Mouse (Mus musculus) stomach, embryonic 15.5 days (tissue): ENCODE measurements around the gene Ran. TPM values are rescaled to one million over a fixed set of nuclear protein-coding genes. Genes with fewer than 3 reads are reported as not detected.
A peak's percentile ranks its signal among the peaks of the same experiment; 100 is the strongest.

ENCODE experiments used
- ATAC-seq: fragments of 200-750 bp; cut with Nextera tagmentation; 2 replicates; pipeline ENCODE4 v1.8.0; 2017; ENCODE audit warnings: low read depth, moderate number of reproducible peaks, moderate TSS enrichment; ENCODE audit not compliant: insufficient read depth, low FRiP score
- H3K27ac ChIP-seq: fragments of 300-500 bp; sonication (generic); 2 replicates; pipeline ENCODE4 v1.5.1; 2015; ENCODE audit warnings: mild to moderate bottlenecking, inconsistent platforms
- H3K27me3 ChIP-seq: fragments of 300-500 bp; sonication (generic); replicated peaks from 2 replicates; pipeline ENCODE4 v1.6.1; 2015; ENCODE audit warnings: inconsistent platforms
- H3K36me3 ChIP-seq: fragments of 300-500 bp; sonication (generic); 2 replicates; pipeline ENCODE4 v1.6.1; 2015; ENCODE audit warnings: inconsistent platforms
- H3K4me1 ChIP-seq: fragments of 300-500 bp; sonication (generic); 2 replicates; pipeline ENCODE4 v1.6.1; 2015; ENCODE audit warnings: inconsistent platforms
- H3K4me2 ChIP-seq: fragments of 300-500 bp; sonication (generic); 2 replicates; pipeline ENCODE4 v1.6.1; 2015; ENCODE audit warnings: mild to moderate bottlenecking, inconsistent platforms
- H3K4me3 ChIP-seq: fragments of 300-500 bp; sonication (generic); replicated peaks from 2 replicates; pipeline ENCODE4 v1.5.1; 2015; ENCODE audit warnings: inconsistent platforms
- H3K9ac ChIP-seq: fragments of 300-500 bp; sonication (generic); 2 replicates; pipeline ENCODE4 v1.6.1; 2015; ENCODE audit warnings: inconsistent platforms
- H3K9me3 ChIP-seq: fragments of 300-500 bp; sonication (generic); 2 replicates; pipeline ENCODE4 v1.6.1; 2016; ENCODE audit warnings: inconsistent platforms
- WGBS: fragments of 180-500 bp; shearing (Covaris S2); methylation state at CpG from one replicate; pipeline ENCODE4 v1.1.7; 2015; 5-methylcytosine and 5-hydroxymethylcytosine counted together
- polyA plus RNA-seq: library from polyadenylated mRNA; unstranded; fragments of >200 nt; fragmentation: Nextera tagmentation; extraction: Ambion mirVana; gene quantifications from 2 replicates; pipeline ENCODE4 v1.2.1, GENCODE M21; 2015

Ran gene
- polyA plus RNA-seq, 1 experiment from 2014 or later, result 518 TPM

- no peaks in the 10 kb centered on the region for H3K36me3 ChIP-seq
- H3K27ac ChIP-seq, result no peak overlapping the region
- ATAC-seq, result no peak
- H3K4me2 ChIP-seq, result no peak overlapping the region
- H3K4me3 ChIP-seq, result no peak overlapping the region
- H3K27me3 ChIP-seq, result no peaks in the 10 kb centered on the region
- no peaks in the 10 kb centered on the region for H3K4me1 ChIP-seq
- H3K9me3 ChIP-seq, result no peaks in the 10 kb centered on the region
- 88% methylated on average over 3 of the region's 3 CpGs for WGBS
- H3K9ac ChIP-seq, result no peak overlapping the region
These were observed 3.5 kb upstream of the Ran start for GRCm38 (mm10) chr5:129016370-129016769.

DNA sequence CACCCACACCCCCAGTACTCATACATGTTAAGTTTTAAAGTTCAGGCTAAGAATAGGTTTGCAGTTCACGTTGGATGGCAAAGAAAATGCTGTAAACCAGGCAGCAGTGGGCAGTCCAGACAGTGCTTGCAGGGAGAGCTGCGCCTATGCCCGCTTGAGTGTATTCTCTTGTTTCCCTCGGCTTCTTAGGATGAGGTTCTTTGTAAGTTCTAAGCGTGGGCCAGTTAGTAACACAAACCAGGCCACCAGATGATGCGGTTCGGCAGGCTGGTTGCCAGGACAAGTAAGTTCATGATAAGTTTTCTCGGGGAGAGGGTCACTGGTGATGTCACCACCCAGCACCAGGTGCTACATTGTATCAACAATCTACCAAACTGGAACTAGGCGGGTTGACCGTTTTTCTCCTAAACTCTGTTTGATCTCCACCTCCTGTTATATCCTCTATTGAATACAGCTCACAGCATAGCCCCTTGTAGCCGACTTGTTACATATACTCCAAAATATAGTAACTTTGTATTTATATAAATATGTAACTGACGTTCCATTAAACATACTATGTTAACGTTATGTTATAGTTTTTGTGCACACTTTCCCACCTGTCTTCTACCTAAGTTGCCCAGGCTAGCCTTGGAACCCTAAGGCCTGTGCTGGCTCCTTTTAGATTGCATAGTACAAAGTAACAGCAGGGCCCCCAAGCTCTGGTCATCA lies 933 bp upstream of the Ran start:
- Histone ChIP-seq H3K4me1 (peaks cover 4% of the 10 kb centered on the region; the same call in 1 of the 2 replicates), H3K27me3 (no peaks in the 10 kb centered on the region), H3K4me2 (peak overlapping the region; percentile 65), H3K9me3 (no peaks in the 10 kb centered on the region), H3K9ac (peak overlapping the region; percentile 66; the same call in 1 of the 2 replicates), H3K4me3 (peak overlapping the region; percentile 76), H3K27ac (peak overlapping the region; percentile 96), H3K36me3 (peaks cover 4% of the 10 kb centered on the region; the same call in 1 of the 2 replicates)
- ATAC-seq, result peak; percentile 3
- 74% methylated on average over 13 of the region's 13 CpGs for WGBS

- Histone ChIP-seq H3K4me2 (peak overlapping the region; percentile 65), H3K27me3 (no peaks in the 10 kb centered on the region), H3K4me3 (peak overlapping the region; percentile 76), H3K9me3 (no peaks in the 10 kb centered on the region), H3K4me1 (peaks cover 4% of the 10 kb centered on the region; the same call in 1 of the 2 replicates), H3K36me3 (peaks cover 4% of the 10 kb centered on the region; the same call in 1 of the 2 replicates), H3K9ac (peak overlapping the region; percentile 56), H3K27ac (peak overlapping the region; percentile 97)
- peak; percentile 74 for ATAC-seq
- WGBS, result under 1% methylated on average over 47 of the region's 56 CpGs
These were observed 415 bp downstream of the Ran start for GRCm38 (mm10) chr5:129020300-129020668.

GRCm38 (mm10) chr5:129020731-129021130 lies 862 bp downstream of the Ran start:
- H3K4me3 ChIP-seq, result peak overlapping the region; percentile 76
- no peaks in the 10 kb centered on the region for H3K27me3 ChIP-seq
- 2% methylated on average over 27 of the region's 28 CpGs for WGBS
- no peak for ATAC-seq
- H3K4me2 ChIP-seq, result peak overlapping the region; percentile 65
- peak overlapping the region; percentile 56 for H3K9ac ChIP-seq
- H3K4me1 ChIP-seq, result peaks cover 4% of the 10 kb centered on the region; the same call in 1 of the 2 replicates
- H3K27ac ChIP-seq, result peak overlapping the region; percentile 97
- peaks cover 5% of the 10 kb centered on the region; the same call in 1 of the 2 replicates for H3K36me3 ChIP-seq
- no peaks in the 10 kb centered on the region for H3K9me3 ChIP-seq

DNA sequence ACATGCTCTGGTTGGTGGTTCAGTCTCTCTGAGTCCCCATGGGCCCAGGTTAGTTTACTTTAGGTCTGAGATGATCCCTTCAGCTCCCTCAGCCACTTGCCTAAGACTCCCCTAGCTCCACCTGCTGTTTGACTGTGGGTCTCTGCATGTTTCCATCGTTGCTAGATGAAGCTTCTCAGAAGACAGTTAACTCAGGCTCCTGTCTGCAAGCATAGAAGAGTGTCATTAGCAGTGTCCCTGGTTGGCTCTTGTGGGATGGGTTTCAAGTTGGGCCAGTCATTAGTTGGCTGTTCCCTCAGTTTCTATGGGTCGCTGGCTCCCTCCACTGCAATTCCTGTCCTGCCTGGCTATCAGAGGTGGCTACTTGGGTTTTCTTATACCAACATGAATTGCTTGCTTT lies 5.2 kb downstream of the Ran start:
- Histone ChIP-seq H3K4me3 (no peak overlapping the region), H3K27ac (no peak overlapping the region), H3K36me3 (peaks cover 12% of the 10 kb centered on the region; the same call in 1 of the 2 replicates), H3K9me3 (no peaks in the 10 kb centered on the region), H3K9ac (no peak overlapping the region), H3K4me1 (peaks cover 4% of the 10 kb centered on the region; the same call in 1 of the 2 replicates), H3K27me3 (no peaks in the 10 kb centered on the region), H3K4me2 (no peak overlapping the region)
- WGBS, result 48% methylated on average over 2 of the region's 2 CpGs
- ATAC-seq, result no peak

DNA sequence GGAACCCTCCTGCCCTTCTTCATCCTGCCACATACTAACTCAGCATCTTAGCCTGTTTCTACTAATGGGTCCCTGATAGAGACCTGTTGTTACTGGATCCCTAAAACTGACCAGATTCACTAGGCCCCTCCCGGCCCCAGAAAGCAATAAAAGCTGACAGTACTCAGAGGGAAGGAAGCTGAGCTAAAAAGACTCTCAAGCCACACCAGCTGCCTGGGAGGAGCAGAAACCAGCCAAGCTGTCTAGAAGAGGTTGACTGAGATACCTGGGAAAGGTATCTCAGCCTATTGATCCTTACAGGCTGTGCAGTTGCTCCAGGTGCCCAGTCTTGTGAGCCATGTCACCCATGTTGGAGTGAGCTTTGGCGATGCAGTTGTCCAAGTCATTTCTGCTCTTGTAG lies 5.9 kb downstream of the Ran start:
- WGBS, result 91% methylated on average over 2 of the region's 2 CpGs
- ATAC-seq, result no peak
- Histone ChIP-seq H3K9ac (no peak overlapping the region), H3K4me1 (peaks cover 4% of the 10 kb centered on the region; the same call in 1 of the 2 replicates), H3K9me3 (no peaks in the 10 kb centered on the region), H3K4me2 (no peak overlapping the region), H3K27ac (no peak overlapping the region), H3K27me3 (no peaks in the 10 kb centered on the region), H3K36me3 (peaks cover 12% of the 10 kb centered on the region; the same call in 1 of the 2 replicates), H3K4me3 (no peak overlapping the region)

- H3K9me3 ChIP-seq, result no peaks in the 10 kb centered on the region
- H3K9ac ChIP-seq, result no peak overlapping the region
- no peak overlapping the region for H3K27ac ChIP-seq
- H3K27me3 ChIP-seq, result no peaks in the 10 kb centered on the region
- no peak overlapping the region for H3K4me2 ChIP-seq
- H3K4me1 ChIP-seq, result peaks cover 4% of the 10 kb centered on the region; the same call in 1 of the 2 replicates
- ATAC-seq, result no peak
- H3K4me3 ChIP-seq, result no peak overlapping the region
- peaks cover 12% of the 10 kb centered on the region; the same call in 1 of the 2 replicates for H3K36me3 ChIP-seq
- WGBS, result 75% methylated on average over 3 of the region's 3 CpGs
These were observed 6.3 kb downstream of the Ran start for GRCm38 (mm10) chr5:129026171-129026570.

DNA sequence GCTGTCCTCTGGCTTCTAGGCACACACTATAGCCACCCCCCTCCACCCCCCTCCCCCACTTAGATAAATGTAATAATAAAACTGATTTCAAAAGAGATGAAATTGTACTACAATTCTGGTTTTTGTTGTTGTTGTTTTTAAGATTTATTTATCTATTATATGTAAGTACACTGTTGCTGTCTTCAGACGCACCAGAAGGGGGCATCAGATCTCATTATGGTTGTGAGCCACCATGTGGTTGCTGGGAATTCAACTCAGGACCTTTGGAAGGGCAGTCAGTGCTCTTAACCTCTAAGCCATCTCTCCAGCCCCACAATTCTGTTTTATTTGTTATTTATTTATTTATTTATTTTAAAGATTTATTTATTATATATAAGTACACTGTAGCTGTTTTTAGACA lies 6.8 kb downstream of the Ran start:
- ATAC-seq, result no peak
- Histone ChIP-seq H3K9me3 (no peaks in the 10 kb centered on the region), H3K4me3 (no peak overlapping the region), H3K27ac (no peak overlapping the region), H3K27me3 (no peaks in the 10 kb centered on the region), H3K4me2 (no peak overlapping the region), H3K36me3 (peaks cover 12% of the 10 kb centered on the region; the same call in 1 of the 2 replicates), H3K4me1 (0 out of 2 replicates have a peak, but pooled peaks cover 2% of the 10 kb centered on the region), H3K9ac (no peak overlapping the region)
- WGBS, result 69% methylated on average over 1 of the region's 1 CpGs

GRCm38 (mm10) chr5:129029131-129029723 lies 9.4 kb downstream of the Ran start:
- H3K4me2 ChIP-seq, result no peak overlapping the region
- H3K4me3 ChIP-seq, result no peak overlapping the region
- H3K4me1 ChIP-seq, result no peaks in the 10 kb centered on the region
- no peak overlapping the region for H3K9ac ChIP-seq
- H3K27me3 ChIP-seq, result no peaks in the 10 kb centered on the region
- WGBS, result 68% methylated on average over 5 of the region's 5 CpGs
- no peaks in the 10 kb centered on the region for H3K9me3 ChIP-seq
- no peak for ATAC-seq
- H3K36me3 ChIP-seq, result 0 out of 2 replicates have a peak, but pooled peaks cover 8% of the 10 kb centered on the region
- no peak overlapping the region for H3K27ac ChIP-seq

GRCm38 (mm10) chr5:129036678-129037077 lies 16.8 kb downstream of the Ran start:
- H3K9me3 ChIP-seq, result no peaks in the 10 kb centered on the region
- H3K27me3 ChIP-seq, result no peaks in the 10 kb centered on the region
- no peak for ATAC-seq
- H3K9ac ChIP-seq, result no peak overlapping the region
- WGBS, result 86% methylated on average over 5 of the region's 5 CpGs
- no peak overlapping the region for H3K4me2 ChIP-seq
- no peaks in the 10 kb centered on the region for H3K4me1 ChIP-seq
- no peaks in the 10 kb centered on the region for H3K36me3 ChIP-seq
- H3K27ac ChIP-seq, result no peak overlapping the region
- H3K4me3 ChIP-seq, result no peak overlapping the region

- no peaks in the 10 kb centered on the region for H3K4me1 ChIP-seq
- no peaks in the 10 kb centered on the region for H3K9me3 ChIP-seq
- H3K36me3 ChIP-seq, result no peaks in the 10 kb centered on the region
- no peak for ATAC-seq
- no peaks in the 10 kb centered on the region for H3K27me3 ChIP-seq
- no peak overlapping the region for H3K27ac ChIP-seq
- WGBS, result 76% methylated on average over 7 of the region's 7 CpGs
- no peak overlapping the region for H3K9ac ChIP-seq
- H3K4me3 ChIP-seq, result no peak overlapping the region
- no peak overlapping the region for H3K4me2 ChIP-seq
These were observed 17.9 kb downstream of the Ran start for GRCm38 (mm10) chr5:129037739-129038138.
